Mouse (Mus musculus): ENCODE data around the gene Harbi1.
A peak's percentile ranks its signal among the peaks of the same experiment; 100 is the strongest.

Gene Harbi1

DNA sequence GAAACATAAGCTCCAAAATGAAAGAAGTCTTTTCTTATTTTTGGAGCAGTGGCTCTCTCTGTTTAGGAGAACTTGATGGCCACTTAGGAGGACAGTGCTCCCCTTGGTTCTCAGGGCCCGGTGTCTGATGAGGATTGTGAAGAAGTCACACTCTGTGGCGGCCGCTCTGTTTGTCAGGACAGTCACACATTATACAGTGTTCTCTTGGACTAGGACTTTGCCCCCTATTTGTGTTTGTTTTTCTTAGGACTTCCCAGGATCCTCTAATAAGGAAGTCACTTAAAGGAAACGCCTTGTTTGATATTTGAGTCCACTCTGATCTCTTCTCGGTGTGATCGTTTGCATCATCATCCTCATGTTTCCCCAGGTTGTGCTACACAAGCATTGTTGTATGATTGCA is 7.6 kb downstream of the Harbi1 start:
- no peak for DNase-seq

DNA sequence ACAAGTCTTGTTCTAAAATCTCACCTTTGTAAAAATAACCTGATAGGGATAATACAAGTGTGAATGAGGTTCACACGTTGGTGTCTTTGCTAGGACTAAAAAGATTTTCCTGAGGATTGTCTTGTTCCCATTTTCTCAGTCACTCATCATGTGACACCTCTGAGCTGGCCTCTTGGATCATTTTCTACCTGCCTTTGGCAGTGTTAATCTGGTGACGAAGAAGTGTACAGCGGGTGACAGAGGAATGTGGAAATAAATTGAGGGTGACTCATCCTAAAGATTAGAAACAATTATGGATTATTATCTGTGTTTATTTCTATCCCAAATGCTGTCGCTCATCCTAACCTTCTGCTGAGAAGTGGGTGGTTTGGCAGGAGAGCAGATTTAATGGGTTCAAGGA is 12.7 kb downstream of the Harbi1 start:
- no peak for DNase-seq

GRCm38 (mm10) chr2:91723951-91724350 is 13.3 kb downstream of the Harbi1 start:
- no peak for DNase-seq

GRCm38 (mm10) chr2:91724716-91725115 is 14.1 kb downstream of the Harbi1 start:
- no peak for DNase-seq

GRCm38 (mm10) chr2:91725476-91725875 is 14.8 kb downstream of the Harbi1 start:
- DNase-seq, result peak; percentile 11 to 22

DNA sequence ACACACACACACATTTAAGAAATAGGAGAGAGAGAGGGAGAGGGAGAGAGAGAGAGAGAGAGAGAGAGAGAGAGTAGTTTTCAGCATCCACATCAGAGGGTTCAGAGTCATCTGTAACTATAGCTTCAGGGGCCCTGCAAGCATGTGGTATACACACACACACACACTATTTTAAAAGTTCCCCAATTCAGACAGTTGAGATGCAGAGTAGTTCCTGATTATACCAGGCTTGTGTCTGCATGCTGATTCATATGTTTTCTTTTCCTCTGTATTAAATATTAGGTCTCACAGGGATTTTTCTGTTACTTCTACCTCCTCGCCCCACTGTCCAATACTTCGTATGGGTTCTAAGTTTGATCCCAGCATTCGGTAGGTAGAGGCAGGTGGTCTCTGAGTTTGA is 16.4 kb downstream of the Harbi1 start:
- DNase-seq, result no peak

GRCm38 (mm10) chr2:91729571-91729970 is 18.9 kb downstream of the Harbi1 start:
- DNase-seq, result no peak

DNA sequence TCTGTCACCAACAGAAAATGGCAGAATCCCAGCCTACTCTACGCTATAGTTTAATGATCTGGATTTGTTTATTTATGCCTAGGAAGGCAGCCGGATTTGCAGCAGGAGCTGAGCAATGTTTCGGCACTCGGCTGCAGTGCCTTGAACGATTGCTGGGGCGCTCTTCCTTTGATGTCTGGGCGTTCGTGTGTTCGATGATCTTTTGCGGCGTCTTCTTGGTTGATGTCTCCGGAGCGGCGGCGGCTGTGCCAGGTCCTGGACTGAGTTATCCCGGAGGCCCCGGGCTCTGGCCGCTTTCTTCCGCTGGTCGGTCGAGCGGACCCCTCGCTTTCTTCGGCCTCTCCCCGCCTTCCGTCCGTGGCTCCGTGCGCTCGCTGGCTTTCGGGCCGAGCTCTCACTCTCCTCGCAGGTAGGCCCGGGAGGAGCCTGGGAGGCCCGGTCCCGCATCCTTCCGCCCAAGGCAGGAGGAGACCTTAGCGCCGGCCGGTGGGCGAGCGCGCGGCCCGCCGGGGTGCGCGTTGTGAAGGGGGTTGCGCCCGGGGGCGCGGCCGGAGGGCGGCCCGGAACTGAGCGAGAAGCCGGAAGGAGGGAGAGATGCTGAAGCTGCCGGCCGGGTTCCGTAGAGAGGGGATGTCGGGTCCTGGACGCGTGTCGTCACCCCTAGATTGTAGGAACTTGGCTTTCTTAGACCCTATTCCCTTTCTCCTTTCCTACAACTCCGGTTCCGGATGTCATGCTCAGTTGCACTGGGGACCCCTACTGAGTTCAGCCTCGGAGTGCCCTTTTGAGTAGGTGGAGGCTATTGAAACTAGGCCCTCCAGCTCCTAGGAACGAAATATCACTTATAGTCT is 19.5 kb downstream of the Harbi1 start, which contains the start of gene Ambra1:
Gene Ambra1, plus strand, starts transcription at position 164 of the 851 bp plus-strand sequence.
- peak; percentile 82 to 84 for DNase-seq

- no peak for DNase-seq
Measured at GRCm38 (mm10) chr2:91735221-91735620, 24.6 kb downstream of the Harbi1 start.

GRCm38 (mm10) chr2:91739586-91739985 is 28.9 kb downstream of the Harbi1 start:
- no peak for DNase-seq

DNA sequence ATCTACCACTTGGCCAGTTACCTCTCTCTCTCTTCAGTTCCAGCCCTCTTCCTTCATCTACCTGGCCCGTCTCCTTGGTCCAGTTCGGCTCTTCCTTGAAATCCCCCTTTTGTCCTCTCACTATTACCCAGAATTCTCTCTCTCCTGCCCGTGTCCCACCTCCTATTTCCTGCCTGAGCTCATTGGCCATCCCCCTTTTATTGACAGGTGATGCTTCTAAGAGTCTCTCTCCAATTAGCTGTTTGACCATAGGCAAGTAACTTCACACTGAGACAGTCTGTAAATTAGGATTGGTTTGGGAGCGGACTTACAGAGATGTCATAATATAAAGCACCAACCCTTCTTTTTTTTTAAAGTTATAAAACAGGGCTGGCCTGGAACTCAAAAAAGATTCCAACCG is 34.0 kb downstream of the Harbi1 start:
- DNase-seq, result no peak

GRCm38 (mm10) chr2:91749811-91750261 is 39.2 kb downstream of the Harbi1 start:
- DNase-seq, result no peak
